Mouse (Mus musculus) embryonic fibroblast, embryonic 13.5 days (primary cell): ENCODE measurements around the gene Immp2l.

ENCODE experiments used
- CTCF ChIP-seq: IDR thresholded peaks from 2 replicates; pipeline ENCODE4 v1.5.1; 2011; ENCODE audit warnings: mild to moderate bottlenecking, control low read depth, low read length, moderate library complexity, borderline replicate concordance; ENCODE audit not compliant: insufficient read depth
- POLR2A ChIP-seq: IDR thresholded peaks from 2 replicates; pipeline ENCODE4 v1.6.1; 2011; ENCODE audit warnings: low read depth, mild to moderate bottlenecking, control low read depth, low read length, moderate library complexity

GRCm38 (mm10) chr12:41324418-41324817 is 300.5 kb downstream of the Immp2l start:
- TF ChIP-seq CTCF: no peak
- TF ChIP-seq POLR2A: no peak
